Mouse (Mus musculus): ENCODE data around the gene Hspd1.
"Not testable (repeated sequence)": the region's sequence is repeated elsewhere in the genome, so short reads cannot be mapped to it uniquely, and the experiment has no call there.

Gene Hspd1

GRCm38 (mm10) chr1:55087401-55087904 is 590 bp downstream of the Hspd1 start:
- DNase-seq (ENCODE audit: low read depth, low spot score), result no peak

- no peak for DNase-seq (ENCODE audit: low read depth, low spot score)
Measured at GRCm38 (mm10) chr1:55086868-55087400, 1.1 kb downstream of the Hspd1 start.

GRCm38 (mm10) chr1:55085781-55086366 is 2.2 kb downstream of the Hspd1 start:
- no peak for DNase-seq (ENCODE audit: low read depth, low spot score)

GRCm38 (mm10) chr1:55082106-55082505 is 5.9 kb downstream of the Hspd1 start:
- DNase-seq (ENCODE audit: low read depth, low spot score), result peak; percentile 13

GRCm38 (mm10) chr1:55079677-55080076 is 8.4 kb downstream of the Hspd1 start:
- DNase-seq (ENCODE audit: low read depth, low spot score), result no peak

- no peak for DNase-seq (ENCODE audit: low read depth, low spot score)
Measured at GRCm38 (mm10) chr1:55076849-55077516, 11.1 kb downstream of the Hspd1 start.

- DNase-seq (ENCODE audit: low read depth, low spot score), result no peak
Measured at GRCm38 (mm10) chr1:55076395-55076743, 11.7 kb downstream of the Hspd1 start.

GRCm38 (mm10) chr1:55075652-55076394 is 12.2 kb downstream of the Hspd1 start:
- no peak for DNase-seq (ENCODE audit: low read depth, low spot score)

GRCm38 (mm10) chr1:55074757-55075156 is 13.3 kb downstream of the Hspd1 start:
- no peak for DNase-seq (ENCODE audit: low read depth, low spot score)

GRCm38 (mm10) chr1:55072328-55072727 is 15.7 kb downstream of the Hspd1 start:
- not testable (repeated sequence) for DNase-seq (ENCODE audit: low read depth, low spot score)

- no peak for DNase-seq (ENCODE audit: low read depth, low spot score)
Measured at GRCm38 (mm10) chr1:55061772-55062171, 26.3 kb downstream of the Hspd1 start.

GRCm38 (mm10) chr1:55061099-55061498 is 26.9 kb downstream of the Hspd1 start:
- DNase-seq (ENCODE audit: low read depth, low spot score), result no peak

GRCm38 (mm10) chr1:55058383-55058782 is 29.7 kb downstream of the Hspd1 start:
- peak; percentile 15 for DNase-seq (ENCODE audit: low read depth, low spot score)

GRCm38 (mm10) chr1:55055322-55056115 is 32.5 kb downstream of the Hspd1 start:
- DNase-seq (ENCODE audit: low read depth, low spot score), result no peak

- no peak for DNase-seq (ENCODE audit: low read depth, low spot score)
Measured at GRCm38 (mm10) chr1:55053596-55053995, 34.4 kb downstream of the Hspd1 start.

- peak; percentile 42 for DNase-seq (ENCODE audit: low read depth, low spot score)
Measured at GRCm38 (mm10) chr1:55053005-55053404, 35.0 kb downstream of the Hspd1 start.

- DNase-seq (ENCODE audit: low read depth, low spot score), result peak; percentile 100
Measured at GRCm38 (mm10) chr1:55052355-55052953, 35.6 kb downstream of the Hspd1 start, which contains the start of gene Coq10b. TSS of gene Coq10b (plus strand) at chr1:55052770.

- DNase-seq (ENCODE audit: low read depth, low spot score), result peak; percentile 20
Measured at GRCm38 (mm10) chr1:55051671-55052070, 36.4 kb downstream of the Hspd1 start.

GRCm38 (mm10) chr1:55048841-55049587 is 39.0 kb downstream of the Hspd1 start:
- DNase-seq (ENCODE audit: low read depth, low spot score), result no peak

- DNase-seq (ENCODE audit: low read depth, low spot score), result no peak
Measured at GRCm38 (mm10) chr1:55043164-55043563, 44.9 kb downstream of the Hspd1 start.

Data from brain, adult 2 months (tissue).